Mouse (Mus musculus) kidney, embryonic 14.5 days (tissue): ENCODE measurements at regions not wholly inside any gene's neighbourhood (a gene's known extent, or its start where the extent isn't known, plus 50 kb on each side); places are given as distances from the start of the nearest gene placed in this dataset.

Experiments used
- ATAC-seq: fragments of 200-750 bp; cut with Nextera tagmentation; 2 replicates; pipeline ENCODE4 v1.8.0; 2017; ENCODE audit warnings: moderate number of reproducible peaks, mild to moderate bottlenecking, moderate TSS enrichment, moderate library complexity; ENCODE audit not compliant: low FRiP score, low TSS enrichment
- H3K27ac ChIP-seq: fragments of 300-500 bp; sonication (generic); 2 replicates; pipeline ENCODE4 v1.5.1; 2014; ENCODE audit warnings: low read depth, mild to moderate bottlenecking, low read length, moderate library complexity, mixed read lengths
- H3K27me3 ChIP-seq: fragments of 300-500 bp; sonication (generic); 2 replicates; pipeline ENCODE4 v1.6.1; 2014; ENCODE audit warnings: mild to moderate bottlenecking, low read length; ENCODE audit not compliant: control insufficient read depth, insufficient read depth
- H3K36me3 ChIP-seq: fragments of 300-500 bp; sonication (generic); 2 replicates; pipeline ENCODE4 v1.6.1; 2014; ENCODE audit warnings: low read length, mixed read lengths; ENCODE audit not compliant: control insufficient read depth, insufficient read depth
- H3K4me1 ChIP-seq: fragments of 300-500 bp; sonication (generic); 2 replicates; pipeline ENCODE4 v1.6.1; 2014; ENCODE audit warnings: low read length, mixed read lengths; ENCODE audit not compliant: control insufficient read depth, insufficient read depth
- H3K4me2 ChIP-seq: fragments of 300-500 bp; sonication (generic); replicated peaks from 2 replicates; pipeline ENCODE4 v1.6.1; 2014; ENCODE audit warnings: low read depth, mild to moderate bottlenecking, low read length
- H3K4me3 ChIP-seq: fragments of 300-500 bp; sonication (generic); 2 replicates; pipeline ENCODE4 v1.5.1; 2014; ENCODE audit warnings: mild to moderate bottlenecking, low read length
- H3K9ac ChIP-seq: fragments of 300-500 bp; sonication (generic); 2 replicates; pipeline ENCODE4 v1.6.1; 2014; ENCODE audit warnings: low read depth, mild to moderate bottlenecking, low read length, moderate library complexity
- H3K9me3 ChIP-seq: fragments of 300-500 bp; sonication (generic); 2 replicates; pipeline ENCODE4 v1.6.1; 2016; ENCODE audit warnings: low read length; ENCODE audit not compliant: control insufficient read depth
- WGBS: fragments of 180-500 bp; shearing (Covaris S2); extraction: QIAGEN DNeasy Blood & Tissue Kit; methylation state at CpG from one replicate; pipeline ENCODE4 v1.1.7; 2014; 5-methylcytosine and 5-hydroxymethylcytosine counted together

DNA sequence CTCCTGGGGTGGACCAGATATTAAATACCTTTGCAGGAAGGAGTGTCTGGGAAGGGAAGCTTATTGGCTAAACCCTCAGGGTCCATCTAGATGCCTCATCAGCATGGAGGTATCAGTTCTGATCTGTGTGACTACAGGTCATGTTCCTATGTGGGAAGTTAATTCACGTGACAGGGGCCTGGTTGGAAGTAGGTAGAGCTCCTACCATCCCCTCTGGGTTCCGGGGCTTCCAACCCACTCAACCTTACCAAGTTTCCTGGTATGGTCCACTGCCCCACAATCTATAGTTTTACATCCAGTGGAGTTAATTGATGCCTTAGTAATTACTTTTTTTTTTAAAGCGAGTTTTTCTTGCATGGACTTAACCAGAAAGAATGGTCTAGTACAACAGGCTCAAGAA lies 130.3 kb downstream of the Enc1 start:
- no peak overlapping the region for H3K4me2 ChIP-seq
- H3K4me1 ChIP-seq = peaks cover 6% of the 10 kb centered on the region; the same call in 1 of the 2 replicates
- ATAC-seq = 0 out of 2 replicates have a peak, but pooled peaks have one; percentile 44
- no peak overlapping the region for H3K9ac ChIP-seq
- WGBS = 59% methylated on average over 3 of the region's 3 CpGs
- H3K9me3 ChIP-seq = no peaks in the 10 kb centered on the region
- H3K27ac ChIP-seq = peak overlapping the region; percentile 17; the same call in 1 of the 2 replicates
- H3K4me3 ChIP-seq = no peak overlapping the region
- no peaks in the 10 kb centered on the region for H3K27me3 ChIP-seq
- no peaks in the 10 kb centered on the region for H3K36me3 ChIP-seq

GRCm38 (mm10) chr13:97366723-97367122 lies 125.8 kb downstream of the Enc1 start:
- Histone ChIP-seq H3K9ac (no peak overlapping the region), H3K4me2 (no peak overlapping the region), H3K4me1 (peaks cover 17% of the 10 kb centered on the region), H3K4me3 (no peak overlapping the region), H3K36me3 (no peaks in the 10 kb centered on the region), H3K27me3 (no peaks in the 10 kb centered on the region), H3K9me3 (no peaks in the 10 kb centered on the region), H3K27ac (no peak overlapping the region)
- ATAC-seq = no peak
- 69% methylated on average over 8 of the region's 8 CpGs for WGBS

- Histone ChIP-seq H3K4me3 (no peak overlapping the region), H3K9me3 (no peaks in the 10 kb centered on the region), H3K27ac (peak overlapping the region; percentile 6; the same call in 1 of the 2 replicates), H3K4me1 (peaks cover 13% of the 10 kb centered on the region), H3K4me2 (peak overlapping the region; percentile 15; the same call in 1 of the 2 replicates), H3K27me3 (no peaks in the 10 kb centered on the region), H3K36me3 (no peaks in the 10 kb centered on the region), H3K9ac (no peak overlapping the region)
- 20% methylated on average over 18 of the region's 18 CpGs for WGBS
- peak; percentile 78; the same call in 1 of the 2 replicates for ATAC-seq
These were observed 124.8 kb downstream of the Enc1 start for GRCm38 (mm10) chr13:97365557-97366244.

DNA sequence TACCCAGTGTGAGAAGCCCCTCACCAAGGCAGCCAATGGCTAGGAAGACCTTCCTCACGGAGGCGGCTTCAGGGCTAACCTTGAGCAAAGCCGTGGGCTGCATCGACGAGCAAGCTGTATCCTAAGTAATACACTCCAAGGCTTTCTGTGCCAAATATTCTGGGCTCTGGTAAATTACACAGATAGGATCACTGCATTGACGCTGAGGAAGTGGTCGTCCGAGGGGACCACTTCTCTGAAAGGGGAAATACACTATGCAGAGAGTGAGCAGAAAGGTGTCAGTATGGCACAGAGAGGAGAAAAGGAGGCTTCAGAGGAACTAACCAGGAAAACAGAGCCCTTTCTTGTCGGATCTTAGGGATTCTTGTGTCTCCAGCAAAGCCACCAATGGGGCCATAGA lies 124.1 kb downstream of the Enc1 start:
- Histone ChIP-seq H3K4me1 (peaks cover 13% of the 10 kb centered on the region), H3K4me3 (no peak overlapping the region), H3K27me3 (no peaks in the 10 kb centered on the region), H3K36me3 (no peaks in the 10 kb centered on the region), H3K9ac (no peak overlapping the region), H3K27ac (no peak overlapping the region; the same call in 1 of the 2 replicates), H3K9me3 (no peaks in the 10 kb centered on the region), H3K4me2 (0 out of 2 replicates have a peak overlapping the region, but pooled peaks have one; percentile 15)
- ATAC-seq = no peak; the same call in 1 of the 2 replicates
- 73% methylated on average over 9 of the region's 9 CpGs for WGBS

DNA sequence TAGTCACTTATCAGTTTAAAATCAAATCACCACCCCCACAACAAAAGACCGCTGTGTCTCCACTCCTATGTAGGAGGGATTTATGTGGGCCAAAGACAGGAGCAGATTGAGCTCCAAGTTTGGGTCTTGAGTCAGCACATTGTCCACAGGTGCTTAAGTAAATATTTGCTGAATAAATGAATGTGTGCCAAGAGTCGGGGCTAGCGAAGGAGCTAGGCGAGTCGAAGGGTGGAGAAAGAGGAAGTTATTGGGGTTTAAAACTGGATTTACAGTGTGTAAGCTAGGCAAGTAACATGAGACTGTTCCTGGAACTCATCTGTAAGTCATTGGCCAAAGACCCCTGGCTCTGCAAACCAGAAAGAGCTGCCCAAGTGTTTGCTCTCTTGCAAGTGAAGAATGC lies 122.9 kb downstream of the Enc1 start:
- no peak overlapping the region for H3K27ac ChIP-seq
- no peak overlapping the region for H3K4me3 ChIP-seq
- no peaks in the 10 kb centered on the region for H3K36me3 ChIP-seq
- H3K9me3 ChIP-seq = no peaks in the 10 kb centered on the region
- H3K27me3 ChIP-seq = no peaks in the 10 kb centered on the region
- WGBS = 34% methylated on average over 5 of the region's 5 CpGs
- peaks cover 13% of the 10 kb centered on the region for H3K4me1 ChIP-seq
- ATAC-seq = no peak
- H3K9ac ChIP-seq = no peak overlapping the region
- no peak overlapping the region for H3K4me2 ChIP-seq

GRCm38 (mm10) chr13:97363214-97363613 lies 122.3 kb downstream of the Enc1 start:
- 94% methylated on average over 4 of the region's 4 CpGs for WGBS
- no peak for ATAC-seq
- no peaks in the 10 kb centered on the region for H3K36me3 ChIP-seq
- no peak overlapping the region for H3K27ac ChIP-seq
- no peak overlapping the region for H3K4me3 ChIP-seq
- no peak overlapping the region for H3K9ac ChIP-seq
- H3K4me1 ChIP-seq = peaks cover 13% of the 10 kb centered on the region
- H3K4me2 ChIP-seq = no peak overlapping the region
- H3K27me3 ChIP-seq = no peaks in the 10 kb centered on the region
- H3K9me3 ChIP-seq = no peaks in the 10 kb centered on the region

- Histone ChIP-seq H3K4me1 (peaks cover 6% of the 10 kb centered on the region; the same call in 1 of the 2 replicates), H3K4me3 (no peak overlapping the region), H3K4me2 (no peak overlapping the region), H3K27ac (no peak overlapping the region), H3K27me3 (no peaks in the 10 kb centered on the region), H3K9me3 (no peaks in the 10 kb centered on the region), H3K36me3 (no peaks in the 10 kb centered on the region), H3K9ac (no peak overlapping the region)
- 78% methylated on average over 9 of the region's 9 CpGs for WGBS
- no peak for ATAC-seq
These were observed 119.6 kb downstream of the Enc1 start for GRCm38 (mm10) chr13:97360551-97360950.

- no peaks in the 10 kb centered on the region for H3K36me3 ChIP-seq
- no peak overlapping the region for H3K4me2 ChIP-seq
- WGBS = 84% methylated on average over 8 of the region's 8 CpGs
- H3K27me3 ChIP-seq = no peaks in the 10 kb centered on the region
- H3K4me1 ChIP-seq = no peaks in the 10 kb centered on the region
- H3K27ac ChIP-seq = no peak overlapping the region
- ATAC-seq = no peak
- no peak overlapping the region for H3K4me3 ChIP-seq
- no peaks in the 10 kb centered on the region for H3K9me3 ChIP-seq
- H3K9ac ChIP-seq = no peak overlapping the region
These were observed 117.9 kb downstream of the Enc1 start for GRCm38 (mm10) chr13:97358781-97359305.

DNA sequence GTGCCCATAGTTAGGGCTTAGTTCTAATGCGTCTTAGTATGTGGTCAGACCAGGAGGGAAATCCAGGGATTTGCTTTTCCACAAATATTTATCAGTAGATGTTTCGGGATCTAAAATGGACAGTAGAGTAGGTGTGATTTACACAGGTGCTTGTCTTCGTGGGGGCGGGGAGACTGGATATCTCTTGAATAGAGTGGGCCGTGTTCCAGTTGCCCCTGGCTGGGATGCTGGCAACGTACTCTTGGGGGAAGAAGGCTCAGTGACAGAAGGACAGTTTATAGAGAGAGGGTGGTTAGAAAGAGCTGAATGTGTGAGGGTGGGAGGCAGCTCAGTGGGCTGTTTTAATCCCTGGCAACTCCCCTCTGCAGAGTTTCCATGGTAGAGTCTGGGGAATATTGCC lies 117.4 kb downstream of the Enc1 start:
- Histone ChIP-seq H3K27me3 (no peaks in the 10 kb centered on the region), H3K9me3 (no peaks in the 10 kb centered on the region), H3K9ac (no peak overlapping the region), H3K27ac (no peak overlapping the region), H3K4me2 (no peak overlapping the region), H3K4me1 (no peaks in the 10 kb centered on the region), H3K4me3 (no peak overlapping the region), H3K36me3 (no peaks in the 10 kb centered on the region)
- 76% methylated on average over 6 of the region's 6 CpGs for WGBS
- no peak for ATAC-seq
